Mouse (Mus musculus) cerebellum, adult 2 months (tissue): ENCODE measurements at regions not wholly inside any gene's neighbourhood (a gene's known extent, or its start where the extent isn't known, plus 50 kb on each side); places are given as distances from the start of the nearest gene placed in this dataset.

Experiments
- DNase-seq, 2 experiments: peaks; one replicate each; pipeline ENCODE4 v3.0.0; 2021
- H3K27ac ChIP-seq: fragments of 200-500 bp; 2 replicates; pipeline ENCODE4 v1.5.1; 2012; ENCODE audit warnings: low read length, control low read depth, inconsistent platforms; ENCODE audit not compliant: insufficient read depth
- H3K27me3 ChIP-seq: fragments of 200-500 bp; 2 replicates; pipeline ENCODE4 v1.6.1; 2012; ENCODE audit warnings: inconsistent platforms, mild to moderate bottlenecking, low read length, moderate library complexity; ENCODE audit not compliant: control insufficient read depth, insufficient read depth
- H3K4me1 ChIP-seq: fragments of 200-500 bp; 2 replicates; pipeline ENCODE4 v1.6.1; 2011; ENCODE audit warnings: low read length; ENCODE audit not compliant: control insufficient read depth, insufficient read depth
- H3K4me3 ChIP-seq: fragments of 200-500 bp; replicated peaks from 2 replicates; pipeline ENCODE3; 2011; ENCODE audit warnings: mild to moderate bottlenecking, low read depth, low read length, control low read depth; ENCODE audit not compliant: insufficient read depth
- CTCF ChIP-seq: fragments of 200-500 bp; IDR thresholded peaks from 2 replicates; pipeline ENCODE4 v1.5.1; 2011; ENCODE audit warnings: low read depth, mild to moderate bottlenecking, control low read depth, low read length, moderate library complexity, borderline replicate concordance; ENCODE audit not compliant: insufficient read depth
- POLR2A ChIP-seq: fragments of 200-500 bp; IDR thresholded peaks from 2 replicates; pipeline ENCODE4 v1.6.1; 2011; ENCODE audit warnings: low read length, control low read depth, borderline replicate concordance; ENCODE audit not compliant: insufficient read depth
- WGBS: fragments of 180-500 bp; shearing (Covaris S2); methylation state at CpG from one replicate; pipeline ENCODE4 v1.1.7; 2018; 5-methylcytosine and 5-hydroxymethylcytosine counted together

DNA sequence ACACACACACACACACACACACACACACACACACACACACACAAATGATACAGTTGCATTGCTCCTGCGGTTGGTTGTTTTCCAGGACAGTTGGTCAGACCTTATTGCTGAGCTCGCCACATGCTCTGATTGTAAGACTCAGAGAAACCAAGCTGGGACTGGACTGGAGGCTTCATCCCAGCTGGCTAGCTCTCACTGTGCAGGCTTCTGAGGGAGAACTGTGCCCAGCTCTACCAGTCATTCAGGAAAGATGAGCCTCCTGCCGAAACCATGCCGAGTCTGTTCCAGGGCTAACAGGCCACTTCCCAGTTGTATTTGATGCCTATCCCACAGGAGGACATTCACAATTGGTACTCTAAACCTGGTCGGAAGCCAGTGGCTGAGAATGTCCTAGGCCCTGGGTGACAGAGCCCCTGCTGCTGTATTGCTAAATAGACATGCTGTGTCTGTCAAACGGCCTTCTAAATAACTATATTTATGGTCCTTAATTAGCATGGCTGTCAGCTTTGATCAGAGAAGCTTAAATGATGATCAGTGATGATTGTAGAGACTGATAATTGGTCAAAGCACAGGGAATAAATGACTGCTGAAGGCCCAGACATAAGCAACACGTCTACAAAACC, 100.1 kb upstream of the Ppp1r12a start:
- no peak for TF ChIP-seq POLR2A
- no peak for TF ChIP-seq CTCF
- Histone ChIP-seq H3K27me3 (no peaks in the 10 kb centered on the region), H3K4me3 (no peak overlapping the region), H3K4me1 (peaks cover 5% of the 10 kb centered on the region; the same call in 1 of the 2 replicates), H3K27ac (no peak overlapping the region)
- WGBS, result 7% methylated on average over 7 of the region's 7 CpGs
- DNase-seq, result peak; percentile 7 to 21

DNA sequence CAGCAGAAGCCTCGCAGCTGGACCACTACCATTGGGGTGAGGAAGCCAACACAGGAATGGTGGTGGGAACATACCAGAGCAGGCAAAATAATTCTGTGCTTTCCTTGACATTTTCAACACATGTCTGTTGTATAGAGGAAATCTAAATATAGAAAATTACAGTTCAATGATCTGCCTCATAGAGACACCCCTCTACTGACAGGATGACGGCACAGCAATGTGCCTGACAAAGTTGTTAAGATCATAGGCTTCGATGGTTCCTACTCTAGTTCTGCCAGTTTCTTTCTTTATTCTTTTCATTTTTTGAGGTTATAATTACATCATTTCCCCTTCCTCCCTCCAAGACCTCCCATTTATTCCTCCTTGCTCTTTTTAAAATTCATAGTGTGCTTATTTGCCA, 101.4 kb upstream of the Ppp1r12a start:
- WGBS, result 68% methylated on average over 3 of the region's 3 CpGs
- TF ChIP-seq CTCF, result no peak
- no peak for TF ChIP-seq POLR2A
- Histone ChIP-seq H3K4me3 (no peak overlapping the region), H3K27ac (no peak overlapping the region), H3K27me3 (no peaks in the 10 kb centered on the region), H3K4me1 (peaks cover 5% of the 10 kb centered on the region; the same call in 1 of the 2 replicates)
- DNase-seq, result no peak

DNA sequence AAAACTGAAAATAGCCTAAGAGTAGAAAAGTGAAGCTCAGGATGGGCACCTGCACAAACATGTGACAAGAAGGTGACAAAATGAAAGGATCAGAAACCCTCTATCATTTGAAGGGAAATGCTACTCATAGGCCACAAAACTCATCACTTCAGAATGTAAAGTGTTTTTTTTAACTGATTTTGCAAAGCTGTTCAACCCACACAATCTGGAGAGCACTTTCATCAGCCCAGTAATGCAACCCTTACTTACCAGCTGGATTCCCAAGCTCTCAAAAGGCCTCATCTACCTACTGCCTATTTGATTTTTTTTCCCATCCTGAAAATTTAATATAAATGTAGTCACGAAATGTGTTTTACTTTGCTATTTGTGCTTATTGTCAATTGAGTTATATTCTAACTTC, 110.4 kb upstream of the Ppp1r12a start:
- Histone ChIP-seq H3K27ac (no peak overlapping the region), H3K27me3 (no peaks in the 10 kb centered on the region), H3K4me3 (no peak overlapping the region), H3K4me1 (no peaks in the 10 kb centered on the region)
- no peak for DNase-seq
- WGBS, result 100% methylated on average over 1 of the region's 1 CpGs
- TF ChIP-seq POLR2A (no peak), CTCF (no peak)

DNA sequence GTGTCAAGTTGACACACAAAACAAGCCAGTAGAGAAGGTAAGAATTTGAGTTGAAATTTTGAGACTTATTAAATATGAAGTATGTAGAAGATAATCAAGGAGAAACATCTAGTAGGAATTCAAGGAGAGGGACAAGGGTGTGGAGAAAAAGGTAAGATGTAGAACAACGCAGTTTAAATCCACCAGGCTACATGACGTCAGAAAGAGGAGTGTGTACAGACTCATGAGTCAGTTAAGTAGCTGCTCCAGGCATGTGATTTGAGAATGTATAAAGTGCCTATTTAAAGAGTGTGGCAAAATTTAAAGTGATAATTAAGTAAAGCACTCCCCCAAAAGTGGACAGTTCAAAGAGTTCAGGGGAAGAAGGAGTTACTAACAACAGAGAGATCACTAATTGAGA, 113.6 kb upstream of the Ppp1r12a start:
- TF ChIP-seq POLR2A (no peak), CTCF (no peak)
- no peak overlapping the region for H3K27ac ChIP-seq
- H3K4me3 ChIP-seq, result no peak overlapping the region
- no peaks in the 10 kb centered on the region for H3K4me1 ChIP-seq
- no peak for DNase-seq
- H3K27me3 ChIP-seq, result no peaks in the 10 kb centered on the region
- WGBS, result 96% methylated on average over 2 of the region's 2 CpGs

DNA sequence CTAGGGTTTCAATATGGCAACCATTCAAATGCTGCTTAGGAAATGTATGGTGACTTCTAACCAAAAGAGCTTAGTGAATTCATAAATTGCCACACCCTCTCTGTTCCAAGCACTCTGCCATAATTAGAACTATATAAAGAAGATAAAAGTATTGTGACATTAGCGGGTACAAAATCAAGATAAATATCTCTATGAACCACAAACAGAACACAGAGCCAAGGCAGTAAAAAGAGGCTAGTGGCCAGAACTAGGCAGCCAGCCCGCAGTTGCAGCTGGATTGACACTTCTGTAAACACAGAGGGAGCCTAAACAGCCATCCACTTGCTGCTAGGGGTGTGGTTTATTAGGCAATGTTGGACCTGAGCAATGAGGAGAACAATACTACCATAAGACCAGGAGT, 118.5 kb upstream of the Ppp1r12a start:
- DNase-seq, result no peak
- TF ChIP-seq POLR2A (no peak), CTCF (no peak)
- WGBS, result 68% methylated on average over 2 of the region's 2 CpGs
- no peaks in the 10 kb centered on the region for H3K27me3 ChIP-seq
- H3K4me1 ChIP-seq, result no peaks in the 10 kb centered on the region
- H3K4me3 ChIP-seq, result no peak overlapping the region
- H3K27ac ChIP-seq, result no peak overlapping the region

DNA sequence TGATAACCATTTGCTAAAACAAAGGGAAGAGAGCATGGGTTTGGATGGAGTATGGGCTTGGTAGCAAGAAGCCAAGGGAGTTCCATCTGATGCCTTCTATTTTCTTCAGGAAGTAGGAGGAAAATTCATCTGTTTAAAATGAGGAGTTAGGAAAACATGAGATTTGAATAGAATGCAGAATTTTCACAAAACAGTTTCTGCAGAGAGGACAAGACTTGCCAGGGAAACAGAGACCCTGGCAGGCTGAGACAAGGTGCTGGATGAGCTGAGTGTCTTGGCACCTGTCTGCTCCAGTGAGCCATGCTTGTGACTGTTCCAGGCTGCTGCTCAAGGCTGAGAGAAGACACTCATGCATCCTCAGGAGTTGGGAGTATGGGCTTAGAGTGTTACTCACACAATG, 122.0 kb upstream of the Ppp1r12a start:
- no peak overlapping the region for H3K4me3 ChIP-seq
- H3K4me1 ChIP-seq, result no peaks in the 10 kb centered on the region
- H3K27me3 ChIP-seq, result no peaks in the 10 kb centered on the region
- TF ChIP-seq CTCF (no peak), POLR2A (no peak)
- no peak for DNase-seq
- H3K27ac ChIP-seq, result no peak overlapping the region

DNA sequence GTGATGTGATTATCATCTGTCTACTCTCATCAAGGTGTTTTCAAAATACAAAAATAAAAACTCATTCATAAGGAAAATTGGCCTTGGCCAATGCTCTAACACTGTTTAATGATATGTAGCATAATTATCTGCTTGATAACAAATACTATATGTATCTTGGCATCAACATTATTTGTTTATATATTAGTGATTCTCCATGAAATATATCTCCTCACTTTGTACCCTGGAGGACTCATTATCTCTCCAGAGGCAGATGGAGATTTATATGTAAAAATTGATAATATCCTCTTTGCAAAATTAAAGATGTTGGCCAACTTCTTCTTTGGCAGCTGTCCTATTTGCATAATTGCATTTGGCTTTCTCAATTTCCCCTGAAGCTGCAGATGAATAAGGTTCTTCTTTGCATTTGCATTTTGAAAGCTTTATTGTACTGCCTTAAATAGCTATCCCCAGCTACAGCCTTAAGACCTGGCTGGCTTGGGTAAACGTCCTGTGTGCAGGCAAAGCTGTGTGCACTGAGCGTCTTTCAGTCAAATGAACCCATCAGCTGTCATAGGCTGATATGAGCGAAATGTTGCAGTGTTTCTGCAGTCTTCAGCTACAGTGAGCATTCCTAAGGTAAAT, 124.7 kb upstream of the Otogl start:
- no peak for DNase-seq
- Histone ChIP-seq H3K4me1 (0 out of 2 replicates have a peak, but pooled peaks cover 2% of the 10 kb centered on the region), H3K27ac (no peak overlapping the region), H3K27me3 (no peaks in the 10 kb centered on the region), H3K4me3 (no peak overlapping the region)
- 24% methylated on average over 3 of the region's 3 CpGs for WGBS
- TF ChIP-seq POLR2A, result no peak
- no peak for TF ChIP-seq CTCF

DNA sequence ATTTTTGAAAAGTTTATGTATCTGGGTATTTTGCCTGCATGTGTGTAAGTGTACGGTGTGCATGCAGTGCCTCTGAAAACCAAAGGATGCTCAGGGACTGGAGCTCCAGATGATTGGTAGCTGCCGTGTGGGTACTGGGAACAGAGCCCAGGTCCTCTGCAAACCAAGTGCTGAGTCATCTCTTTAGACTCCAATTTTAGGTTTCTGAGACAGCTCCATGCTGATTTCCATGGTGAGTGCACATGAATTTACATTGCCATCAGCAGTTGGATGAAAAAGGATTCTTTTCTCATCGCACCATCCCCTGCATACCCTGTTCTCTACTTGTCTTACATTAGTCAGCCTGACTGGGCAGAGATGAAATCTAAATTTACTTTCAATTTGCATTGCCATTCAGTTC, 122.1 kb upstream of the Otogl start:
- Histone ChIP-seq H3K4me3 (no peak overlapping the region), H3K27me3 (no peaks in the 10 kb centered on the region), H3K27ac (no peak overlapping the region), H3K4me1 (0 out of 2 replicates have a peak, but pooled peaks cover 2% of the 10 kb centered on the region)
- DNase-seq, result no peak
- TF ChIP-seq POLR2A (no peak), CTCF (no peak)
- WGBS, result 53% methylated on average over 3 of the region's 3 CpGs
